Mouse (Mus musculus) embryonic fibroblast, embryonic 13.5 days (primary cell): ENCODE results near the gene Acad10.

Source experiments
- CTCF ChIP-seq: IDR thresholded peaks from 2 replicates; pipeline ENCODE4 v1.5.1; 2011; ENCODE audit warnings: mild to moderate bottlenecking, control low read depth, low read length, moderate library complexity, borderline replicate concordance; ENCODE audit not compliant: insufficient read depth
- POLR2A ChIP-seq: IDR thresholded peaks from 2 replicates; pipeline ENCODE4 v1.6.1; 2011; ENCODE audit warnings: low read depth, mild to moderate bottlenecking, control low read depth, low read length, moderate library complexity

DNA sequence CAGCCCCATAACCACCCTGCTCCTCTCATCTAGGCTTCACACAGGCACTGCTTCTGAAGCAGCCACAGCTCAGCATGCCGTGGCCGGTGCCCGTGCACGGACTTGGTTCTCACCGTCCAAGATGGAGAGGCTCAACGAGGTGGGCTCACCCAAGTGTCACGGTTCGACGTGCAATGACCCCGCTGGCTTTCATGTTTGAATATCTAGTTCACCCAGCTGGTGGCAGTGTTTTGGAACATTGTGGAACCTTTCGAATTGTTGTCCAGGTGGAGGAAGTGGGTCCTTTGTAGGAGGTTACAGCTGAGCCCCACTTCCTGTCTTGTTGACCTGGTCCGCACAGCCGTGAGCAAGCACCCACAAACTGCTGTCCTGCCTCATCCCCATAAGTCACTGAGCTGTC, 86.2 kb downstream of the Acad10 start:
- no peak for TF ChIP-seq POLR2A
- no peak for TF ChIP-seq CTCF
